Mouse (Mus musculus) heart, embryonic 12.5 days (tissue): ENCODE data around the gene Ssna1. TPM values are rescaled to one million over a fixed set of nuclear protein-coding genes. Genes with fewer than 3 reads are reported as not detected.

Experiments
- ATAC-seq: fragments of 200-750 bp; cut with Nextera tagmentation; 2 replicates; pipeline ENCODE4 v1.8.0; 2017; ENCODE audit warnings: moderate TSS enrichment, moderate library complexity; ENCODE audit not compliant: insufficient number of reproducible peaks, low FRiP score
- H3K27ac ChIP-seq: fragments of 300-500 bp; sonication (generic); 2 replicates; pipeline ENCODE4 v1.5.1; 2016; ENCODE audit warnings: mild to moderate bottlenecking, moderate library complexity; ENCODE audit not compliant: poor library complexity, severe bottlenecking
- H3K27me3 ChIP-seq: fragments of 300-500 bp; sonication (generic); replicated peaks from 2 replicates; pipeline ENCODE4 v1.6.1; 2016; ENCODE audit warnings: mild to moderate bottlenecking, moderate library complexity
- H3K36me3 ChIP-seq: fragments of 300-500 bp; sonication (generic); 2 replicates; pipeline ENCODE4 v1.6.1; 2016; ENCODE audit warnings: mild to moderate bottlenecking, moderate library complexity
- H3K4me1 ChIP-seq: fragments of 300-500 bp; sonication (generic); replicated peaks from 2 replicates; pipeline ENCODE4 v1.6.1; 2016; ENCODE audit warnings: mild to moderate bottlenecking
- H3K4me2 ChIP-seq: fragments of 300-500 bp; sonication (generic); 2 replicates; pipeline ENCODE4 v1.6.1; 2016; ENCODE audit warnings: mild to moderate bottlenecking, moderate library complexity
- H3K4me3 ChIP-seq: fragments of 300-500 bp; sonication (generic); 2 replicates; pipeline ENCODE4 v1.5.1; 2016; ENCODE audit warnings: mild to moderate bottlenecking
- H3K9ac ChIP-seq: fragments of 300-500 bp; sonication (generic); 2 replicates; pipeline ENCODE4 v1.6.1; 2016; ENCODE audit warnings: mild to moderate bottlenecking, moderate library complexity
- H3K9me3 ChIP-seq: fragments of 300-500 bp; sonication (generic); replicated peaks from 2 replicates; pipeline ENCODE4 v1.6.1; 2016; ENCODE audit warnings: mild to moderate bottlenecking, moderate library complexity
- WGBS: fragments of 180-500 bp; shearing (Covaris S2); methylation state at CpG from one replicate; pipeline ENCODE4 v1.1.7; 2016; 5-methylcytosine and 5-hydroxymethylcytosine counted together
- polyA plus RNA-seq: library from polyadenylated mRNA; unstranded; fragments of >200 nt; fragmentation: Nextera tagmentation; extraction: Ambion mirVana; gene quantifications from 2 replicates; pipeline ENCODE4 v1.2.1, GENCODE M21; 2016

The Ssna1 gene
- polyA plus RNA-seq: 131 and 133 TPM in 2 replicates

DNA sequence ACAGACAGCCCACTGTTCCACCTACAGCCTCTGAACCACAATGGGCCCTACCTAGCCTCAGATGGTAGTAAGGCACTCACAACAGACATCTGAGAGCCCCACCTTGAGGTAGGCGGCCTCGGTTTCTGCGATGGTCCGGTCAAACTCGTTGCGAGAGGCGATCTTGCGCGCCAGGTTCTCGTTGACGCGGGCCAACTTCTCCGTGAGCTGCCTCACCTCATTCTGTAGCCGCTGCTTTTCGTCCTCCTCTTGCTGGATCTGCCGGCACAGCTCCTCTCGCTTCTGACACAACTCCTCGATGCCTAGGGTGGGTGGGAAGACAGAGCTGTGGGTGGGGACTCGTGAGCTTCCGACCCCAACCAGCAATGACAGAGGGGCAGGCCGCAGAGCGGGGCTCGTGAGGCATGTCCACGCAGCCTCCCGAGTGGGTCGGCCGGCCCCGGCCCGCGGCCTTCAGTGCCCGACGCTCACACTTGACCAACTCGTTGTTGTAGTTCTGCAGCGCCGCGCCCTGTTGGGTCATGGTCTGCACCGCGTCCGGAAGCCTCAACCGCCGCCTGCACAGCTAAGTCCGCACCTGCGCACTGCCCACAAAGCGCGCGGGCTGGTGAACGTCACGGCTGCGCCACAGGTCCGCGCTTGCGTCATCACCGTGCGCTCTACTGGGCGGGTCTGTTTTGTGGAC is at the start of gene Ssna1, which contains the start of gene Anapc2:
Gene Ssna1 (minus strand): TSS at position 612 of the 685 bp plus-strand sequence.
Gene Anapc2 (plus strand): TSS at position 652 of the 685 bp plus-strand sequence.
- H3K27ac ChIP-seq: peak within 1 kb of the TSS; percentile 77
- H3K36me3 ChIP-seq: peaks cover 63% of the 10 kb centered on the region
- no peaks in the 10 kb centered on the region for H3K9me3 ChIP-seq
- no peaks in the 10 kb centered on the region for H3K27me3 ChIP-seq
- H3K4me2 ChIP-seq: peak within 1 kb of the TSS; percentile 93
- H3K4me3 ChIP-seq: peak within 1 kb of the TSS; percentile 84
- ATAC-seq: peak; percentile 98
- WGBS: under 1% methylated on average over 55 of the region's 55 CpGs
- peak within 1 kb of the TSS; percentile 90 for H3K9ac ChIP-seq
- H3K4me1 ChIP-seq: peaks cover 34% of the 10 kb centered on the region

DNA sequence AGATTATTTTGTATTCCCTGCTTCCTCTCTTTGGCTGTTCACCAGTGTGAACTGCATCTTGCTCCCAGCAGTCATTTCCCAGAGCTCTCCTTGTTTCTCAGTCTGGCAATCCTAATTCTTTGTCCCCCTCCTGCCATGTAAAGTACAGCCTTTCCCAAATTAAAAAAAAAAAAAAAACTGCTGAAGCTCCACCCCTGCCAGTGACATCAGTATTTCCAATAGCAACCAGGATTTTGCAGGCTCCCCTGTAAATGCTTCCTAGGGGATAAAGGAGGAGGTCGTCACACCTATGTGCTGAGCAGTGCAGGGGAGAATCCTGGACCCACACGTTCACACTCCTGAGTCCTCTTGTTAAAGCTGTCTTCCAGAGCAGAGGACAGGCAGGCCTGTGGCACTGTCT is 47.8 kb upstream of the Ssna1 start:
- no peak for ATAC-seq
- no peak overlapping the region for H3K27ac ChIP-seq
- no peak overlapping the region for H3K4me3 ChIP-seq
- no peaks in the 10 kb centered on the region for H3K36me3 ChIP-seq
- WGBS: 27% methylated on average over 2 of the region's 2 CpGs
- no peak overlapping the region for H3K9ac ChIP-seq
- no peak overlapping the region for H3K4me2 ChIP-seq
- no peaks in the 10 kb centered on the region for H3K9me3 ChIP-seq
- peaks cover 83% of the 10 kb centered on the region for H3K27me3 ChIP-seq
- peaks cover 8% of the 10 kb centered on the region for H3K4me1 ChIP-seq

DNA sequence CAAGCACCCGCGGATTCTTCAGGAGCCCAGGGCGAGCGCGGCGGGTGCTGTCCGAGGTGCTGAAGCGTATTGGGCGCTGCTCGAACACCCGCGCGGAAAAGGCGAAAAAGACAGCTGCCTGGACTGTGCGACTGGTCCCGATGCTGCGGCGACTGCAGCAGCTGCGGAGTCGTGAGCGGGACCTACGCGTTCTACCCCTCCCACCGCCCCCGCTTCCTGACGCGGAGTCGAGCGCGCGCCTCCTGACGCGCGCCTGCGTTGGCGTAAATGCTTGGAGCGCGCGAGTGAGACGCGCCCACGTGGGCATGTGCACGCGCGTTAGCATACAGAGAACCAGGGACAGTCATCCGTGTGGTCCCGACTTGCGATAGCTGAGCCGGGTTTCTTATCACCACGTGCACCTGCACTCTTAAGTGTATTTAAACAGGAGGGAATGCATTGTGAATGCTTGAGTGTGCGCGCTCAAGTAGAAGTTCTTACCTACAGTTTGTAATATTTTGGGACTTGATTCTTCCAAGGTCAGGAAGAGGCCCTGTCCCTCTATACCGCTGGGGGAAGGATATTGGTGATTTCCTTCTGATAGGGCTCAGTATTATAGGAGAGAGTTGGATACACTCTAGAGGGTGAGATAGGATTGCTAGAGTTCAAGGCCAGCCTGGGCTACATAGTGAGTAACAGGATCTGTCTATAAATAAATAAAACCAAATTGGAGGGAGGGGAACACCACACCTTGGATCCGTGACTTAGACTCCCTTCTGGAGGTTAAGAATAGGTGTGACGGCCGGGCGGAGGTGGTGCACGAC is 46.9 kb upstream of the Ssna1 start, which contains the start of gene Grin1:
Gene Grin1 (minus strand): TSS at position 217 of the 803 bp plus-strand sequence.
- Histone ChIP-seq H3K27ac (no peak within 1 kb of the TSS), H3K9ac (no peak within 1 kb of the TSS), H3K27me3 (peaks cover 89% of the 10 kb centered on the region), H3K9me3 (no peaks in the 10 kb centered on the region), H3K4me3 (peak within 1 kb of the TSS; percentile 29), H3K36me3 (no peaks in the 10 kb centered on the region), H3K4me2 (peak within 1 kb of the TSS; percentile 63), H3K4me1 (peaks cover 8% of the 10 kb centered on the region)
- 9% methylated on average over 57 of the region's 58 CpGs for WGBS
- peak; percentile 25; the same call in 1 of the 2 replicates for ATAC-seq

DNA sequence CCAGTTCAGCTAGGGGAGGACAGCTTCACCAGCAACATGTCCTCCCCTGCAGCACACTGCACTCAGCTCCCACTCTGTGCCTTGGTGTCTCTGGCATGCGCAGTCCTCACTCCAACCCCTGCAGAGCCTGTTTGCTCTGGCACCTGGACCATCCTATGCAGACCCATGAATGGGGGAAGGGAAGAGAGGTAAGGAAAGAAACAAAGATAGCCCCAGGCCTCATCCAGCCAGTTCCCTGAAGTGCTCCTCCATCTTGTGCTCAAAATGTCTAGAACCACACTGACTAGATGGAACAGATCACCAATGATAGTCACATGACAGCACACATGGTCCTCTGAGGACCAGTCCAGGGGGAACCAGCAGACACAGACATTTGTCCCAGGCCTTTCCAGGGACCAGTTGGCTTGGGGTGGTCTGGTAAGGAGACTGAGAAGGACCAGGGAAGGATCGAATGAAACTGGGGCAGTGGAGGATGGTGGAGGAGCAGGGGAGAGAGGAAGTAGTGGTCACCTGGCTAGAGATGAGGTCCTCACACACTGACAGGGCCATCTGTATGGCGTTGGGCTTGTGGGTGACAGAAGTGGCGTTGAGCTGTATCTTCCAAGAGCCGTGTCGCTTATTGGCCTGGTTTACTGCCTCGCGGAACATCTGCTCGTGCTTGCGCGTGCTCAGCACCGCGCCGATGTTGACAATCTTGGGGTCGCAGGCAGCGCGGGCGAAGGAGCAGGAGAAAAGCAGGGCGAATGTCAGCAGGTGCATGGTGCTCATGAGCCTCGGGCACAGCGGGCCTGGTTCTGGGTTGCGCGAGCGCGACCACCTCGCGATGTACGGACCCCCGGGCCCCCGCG is 46.1 kb upstream of the Ssna1 start:
- no peaks in the 10 kb centered on the region for H3K9me3 ChIP-seq
- WGBS: 8% methylated on average over 31 of the region's 31 CpGs
- no peak overlapping the region for H3K9ac ChIP-seq
- peak overlapping the region; percentile 29 for H3K4me3 ChIP-seq
- ATAC-seq: no peak; the same call in 1 of the 2 replicates
- H3K36me3 ChIP-seq: no peaks in the 10 kb centered on the region
- peaks cover 8% of the 10 kb centered on the region for H3K4me1 ChIP-seq
- peak overlapping the region; percentile 63 for H3K4me2 ChIP-seq
- peaks cover 94% of the 10 kb centered on the region for H3K27me3 ChIP-seq
- no peak overlapping the region for H3K27ac ChIP-seq

DNA sequence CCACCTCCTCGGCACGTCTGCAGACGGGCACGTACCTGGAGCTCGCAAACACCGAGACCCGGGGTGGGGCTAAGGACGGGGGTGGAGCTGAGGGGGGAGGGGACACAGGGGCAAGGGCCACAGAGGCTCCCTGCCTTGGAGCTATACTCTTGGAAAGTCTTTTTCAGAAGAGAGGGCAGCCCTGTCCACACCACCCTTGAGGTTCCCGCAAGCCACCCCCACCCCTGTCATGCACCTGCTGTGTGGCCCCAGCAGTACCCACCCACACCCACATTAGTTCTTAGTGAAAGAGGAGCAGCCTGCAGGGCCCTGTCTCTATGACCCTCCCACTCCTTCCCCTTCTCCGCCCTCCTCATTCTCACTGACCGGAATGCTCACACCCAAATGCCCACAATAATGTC is 39.3 kb upstream of the Ssna1 start:
- Histone ChIP-seq H3K27ac (no peak overlapping the region), H3K4me1 (no peaks in the 10 kb centered on the region), H3K36me3 (no peaks in the 10 kb centered on the region), H3K27me3 (peaks cover 97% of the 10 kb centered on the region), H3K9ac (no peak overlapping the region), H3K9me3 (no peaks in the 10 kb centered on the region), H3K4me2 (no peak overlapping the region), H3K4me3 (no peak overlapping the region)
- WGBS: 5% methylated on average over 11 of the region's 11 CpGs
- ATAC-seq: no peak

DNA sequence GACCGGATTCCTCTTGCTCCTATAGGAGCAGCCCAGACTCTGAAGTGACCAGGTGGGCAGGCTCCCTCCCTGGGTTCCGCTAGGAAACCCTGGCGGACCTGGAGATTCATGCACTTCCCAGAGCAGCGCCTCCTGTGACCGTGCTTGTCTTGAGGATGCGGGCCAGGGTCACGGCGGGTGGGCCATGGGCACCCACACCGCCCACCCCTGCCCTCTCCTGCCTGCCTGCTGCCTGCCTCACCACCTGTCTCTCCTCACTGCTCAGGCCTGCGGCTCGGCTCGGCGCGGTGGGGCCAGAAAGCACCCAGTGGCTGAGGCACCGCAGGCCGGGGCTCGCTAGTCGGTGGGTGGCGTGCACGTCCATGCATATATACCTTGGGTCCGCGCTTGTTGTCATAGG is 38.7 kb upstream of the Ssna1 start:
- Histone ChIP-seq H3K4me2 (no peak overlapping the region), H3K27me3 (peaks cover 97% of the 10 kb centered on the region), H3K9me3 (no peaks in the 10 kb centered on the region), H3K36me3 (no peaks in the 10 kb centered on the region), H3K4me1 (no peaks in the 10 kb centered on the region), H3K27ac (no peak overlapping the region), H3K4me3 (0 out of 2 replicates have a peak overlapping the region, but pooled peaks have one; percentile 5), H3K9ac (no peak overlapping the region)
- ATAC-seq: no peak
- WGBS: 2% methylated on average over 22 of the region's 22 CpGs

DNA sequence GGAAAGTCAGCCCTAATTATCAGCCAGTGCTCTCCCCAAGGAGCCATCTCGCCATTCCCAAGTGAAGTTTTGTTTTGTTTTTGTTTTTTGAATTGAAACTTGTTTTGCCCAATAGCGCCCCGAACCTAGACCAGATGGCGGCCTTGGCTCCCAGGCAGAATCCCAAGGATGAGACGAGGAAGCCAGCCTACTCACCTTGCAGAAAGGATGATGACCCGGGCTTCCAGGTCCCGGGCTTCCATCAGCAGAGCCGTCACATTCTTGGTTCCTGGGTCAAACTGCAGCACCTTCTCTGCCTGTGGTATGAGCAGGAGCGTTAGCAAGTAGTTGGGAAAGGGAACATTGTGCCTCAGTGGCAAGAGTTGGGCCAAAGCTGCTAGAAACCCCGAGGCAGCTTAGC is 37.9 kb upstream of the Ssna1 start:
- H3K4me2 ChIP-seq: no peak overlapping the region
- no peaks in the 10 kb centered on the region for H3K9me3 ChIP-seq
- H3K9ac ChIP-seq: no peak overlapping the region
- peaks cover 97% of the 10 kb centered on the region for H3K27me3 ChIP-seq
- 45% methylated on average over 10 of the region's 10 CpGs for WGBS
- ATAC-seq: no peak
- H3K4me1 ChIP-seq: peaks cover 4% of the 10 kb centered on the region; the same call in 1 of the 2 replicates
- no peak overlapping the region for H3K27ac ChIP-seq
- no peak overlapping the region for H3K4me3 ChIP-seq
- no peaks in the 10 kb centered on the region for H3K36me3 ChIP-seq

DNA sequence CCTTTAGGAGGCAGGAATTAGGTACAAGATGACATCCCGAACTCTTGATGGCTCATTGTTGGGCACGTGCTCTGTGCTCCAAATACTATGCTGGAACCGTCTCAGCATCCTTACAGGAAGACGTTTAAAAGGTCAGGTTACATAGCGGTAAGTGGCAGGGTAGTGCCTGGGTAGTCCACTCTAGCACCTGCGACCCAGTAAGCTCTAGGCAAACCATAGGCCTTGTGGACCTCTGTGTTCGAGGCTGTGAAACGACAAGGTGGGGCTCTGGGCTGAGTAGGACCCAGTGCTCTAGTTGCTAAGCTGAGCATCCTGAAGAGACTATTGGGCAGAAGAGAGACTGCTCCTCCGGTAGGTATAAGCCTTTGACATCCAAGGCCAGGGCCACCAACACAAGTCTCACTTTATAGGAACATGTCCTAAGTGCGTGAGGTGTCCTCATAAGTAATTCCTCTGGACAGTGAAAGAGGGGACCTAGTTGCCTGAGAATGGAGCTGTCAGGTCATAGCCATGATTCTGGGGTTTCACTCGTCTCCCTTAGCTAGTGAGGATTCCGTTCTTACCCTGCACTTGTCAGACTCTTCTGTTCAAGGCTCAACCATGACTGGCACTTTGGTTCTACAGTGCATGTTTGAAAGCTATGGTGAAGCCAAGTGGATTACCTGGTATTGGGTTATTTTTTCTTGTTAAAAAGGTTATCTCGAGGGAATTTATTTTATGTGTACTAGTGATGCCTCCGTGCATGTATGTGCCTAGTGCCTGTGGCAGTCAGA is 33.5 kb upstream of the Ssna1 start:
- no peak for ATAC-seq
- Histone ChIP-seq H3K9me3 (no peaks in the 10 kb centered on the region), H3K4me3 (peak overlapping the region; percentile 49), H3K36me3 (no peaks in the 10 kb centered on the region), H3K4me2 (peak overlapping the region; percentile 87), H3K27me3 (peaks cover 85% of the 10 kb centered on the region), H3K4me1 (peaks cover 12% of the 10 kb centered on the region; the same call in 1 of the 2 replicates), H3K9ac (no peak overlapping the region), H3K27ac (no peak overlapping the region)
- 48% methylated on average over 14 of the region's 14 CpGs for WGBS

DNA sequence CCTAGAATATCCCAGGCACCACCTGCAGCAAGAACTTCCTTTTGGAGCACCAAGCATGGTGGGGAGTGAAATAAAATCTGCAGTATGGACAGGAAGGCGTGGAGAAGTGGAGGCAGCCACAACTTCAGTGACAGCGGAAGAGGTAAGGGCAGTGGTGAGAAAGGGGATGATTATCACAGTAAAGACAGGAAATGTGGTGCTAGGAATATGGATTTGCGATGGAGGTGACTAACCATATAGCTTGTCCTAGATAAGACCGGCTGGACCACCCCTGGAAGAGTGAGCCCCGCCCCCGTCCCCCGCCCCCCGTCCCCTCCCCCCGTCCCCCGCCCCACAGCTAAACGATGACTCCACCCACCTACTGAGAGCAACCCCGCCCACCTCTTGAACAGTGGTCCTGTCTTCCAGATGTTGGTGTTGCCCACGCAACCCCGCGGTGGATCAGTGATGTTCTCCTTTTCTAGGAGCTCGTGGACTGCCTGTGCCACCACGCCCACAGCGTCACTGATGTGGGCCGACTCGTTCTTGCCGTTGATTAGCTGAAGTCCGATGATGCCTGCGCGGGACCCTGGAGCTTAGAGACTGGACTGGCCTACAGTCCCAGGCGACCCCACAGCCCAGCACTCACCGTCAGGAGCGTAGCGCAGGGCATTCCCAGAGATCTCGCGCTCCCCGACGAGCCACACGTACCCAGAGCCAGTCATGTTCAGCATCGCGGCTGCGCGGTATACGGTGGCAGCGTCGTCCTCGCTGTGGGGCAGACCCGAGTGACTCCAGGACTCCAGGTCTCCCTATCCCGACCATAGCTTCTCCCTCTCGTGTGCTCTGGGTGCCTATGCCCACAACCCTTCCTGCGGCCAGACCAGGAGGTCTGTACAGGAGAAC is 32.7 kb upstream of the Ssna1 start:
- no peaks in the 10 kb centered on the region for H3K9me3 ChIP-seq
- peak overlapping the region; percentile 49 for H3K4me3 ChIP-seq
- H3K27me3 ChIP-seq: peaks cover 78% of the 10 kb centered on the region
- H3K4me2 ChIP-seq: peak overlapping the region; percentile 87
- no peaks in the 10 kb centered on the region for H3K36me3 ChIP-seq
- no peak for ATAC-seq
- WGBS: 2% methylated on average over 45 of the region's 45 CpGs
- peaks cover 12% of the 10 kb centered on the region; the same call in 1 of the 2 replicates for H3K4me1 ChIP-seq
- H3K27ac ChIP-seq: no peak overlapping the region
- H3K9ac ChIP-seq: peak overlapping the region; percentile 37; the same call in 1 of the 2 replicates
